Mouse (Mus musculus): Measurements from ENCODE around the gene Mdm2.
"Not testable (repeated sequence)": the region's sequence is repeated elsewhere in the genome, so short reads cannot be mapped to it uniquely, and the experiment has no call there.

Mdm2 gene

DNA sequence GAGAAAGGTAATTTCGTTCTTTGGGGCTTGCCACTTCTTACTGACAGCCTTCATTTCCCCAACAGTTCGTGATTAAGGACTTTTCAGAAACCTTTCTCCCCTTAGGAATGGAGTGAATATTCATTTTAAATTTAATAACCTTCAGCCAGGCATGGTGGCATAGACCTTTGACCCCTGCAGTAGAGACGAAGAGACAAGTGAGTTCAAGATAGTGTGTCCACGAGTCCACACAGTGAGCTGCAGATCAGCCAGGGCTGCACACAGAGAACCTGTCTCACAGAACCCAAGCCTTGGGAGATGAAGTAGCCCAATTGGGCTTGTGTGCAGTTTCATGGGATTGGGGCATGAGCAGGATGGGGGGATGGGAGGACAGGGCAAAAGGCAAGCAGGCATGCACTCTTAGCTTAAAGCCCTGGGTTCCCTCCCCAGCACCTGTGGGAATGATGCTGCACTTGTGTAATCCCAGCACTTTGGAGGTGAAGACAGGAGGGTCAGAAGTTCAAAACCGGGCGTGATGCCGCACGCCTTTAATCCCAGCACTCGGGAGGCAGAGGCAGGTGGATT is 1.7 kb upstream of the Mdm2 start:
- DNase-seq = peak in 1 of 2 experiments; percentile 46

GRCm38 (mm10) chr10:117711408-117711807 is 850 bp upstream of the Mdm2 start:
- peak; percentile 68 to 85 for DNase-seq

DNA sequence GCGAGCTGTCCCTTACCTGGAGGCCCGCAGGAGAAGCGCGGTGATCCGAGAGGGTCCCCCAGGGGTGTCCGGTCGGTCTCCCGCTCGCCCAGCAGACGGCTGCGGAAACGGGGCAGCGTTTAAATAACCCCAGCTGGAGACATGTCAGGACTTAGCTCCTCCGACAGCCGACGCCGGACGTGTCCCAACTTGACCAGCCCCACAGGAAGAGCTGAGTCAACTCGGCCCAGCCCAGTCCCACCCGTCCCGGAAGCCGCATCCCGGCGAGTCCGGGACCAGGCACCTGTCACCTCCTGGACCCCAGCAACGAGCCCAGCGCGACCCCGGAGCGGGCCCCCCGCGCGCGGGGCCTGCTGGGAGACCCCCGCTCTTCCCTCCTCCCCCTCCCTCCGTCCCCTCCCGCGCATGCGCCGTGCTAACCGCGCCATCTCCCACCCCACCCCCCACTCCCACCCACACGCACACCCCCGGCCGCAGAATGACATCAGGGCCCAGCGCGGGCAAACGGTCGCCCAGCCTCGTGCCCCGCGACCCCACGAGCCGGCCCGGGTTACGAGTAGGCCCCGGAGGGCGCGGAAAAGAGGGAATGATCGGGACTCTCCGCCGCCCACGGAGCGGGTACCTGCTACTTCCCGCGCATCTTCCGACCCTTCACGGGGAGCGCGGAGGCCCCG is 491 bp downstream of the Mdm2 start:
- peak; percentile 78 to 93 for DNase-seq

- DNase-seq = no peak
These were observed 1.2 kb downstream of the Mdm2 start for GRCm38 (mm10) chr10:117709326-117709830.

GRCm38 (mm10) chr10:117708856-117709255 is 1.7 kb downstream of the Mdm2 start:
- DNase-seq = no peak

DNA sequence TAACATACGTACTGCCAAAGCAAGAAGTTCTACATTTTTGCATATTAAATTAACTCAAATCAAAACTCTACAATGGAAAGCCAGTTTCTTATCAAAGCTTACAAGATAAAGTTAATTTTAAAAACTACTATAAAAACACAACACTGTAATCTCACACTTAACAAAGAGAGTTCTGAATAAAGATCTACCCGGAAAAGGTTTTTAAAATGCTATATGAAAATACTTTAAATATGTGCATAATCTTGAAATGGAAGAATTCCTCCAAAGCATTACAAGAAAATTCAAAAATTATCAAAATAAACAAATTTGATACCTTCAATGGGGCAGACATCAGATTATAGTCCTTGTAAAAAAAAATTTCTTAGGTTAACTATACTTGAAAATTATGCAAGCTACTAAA is 2.2 kb downstream of the Mdm2 start:
- DNase-seq = no peak

DNA sequence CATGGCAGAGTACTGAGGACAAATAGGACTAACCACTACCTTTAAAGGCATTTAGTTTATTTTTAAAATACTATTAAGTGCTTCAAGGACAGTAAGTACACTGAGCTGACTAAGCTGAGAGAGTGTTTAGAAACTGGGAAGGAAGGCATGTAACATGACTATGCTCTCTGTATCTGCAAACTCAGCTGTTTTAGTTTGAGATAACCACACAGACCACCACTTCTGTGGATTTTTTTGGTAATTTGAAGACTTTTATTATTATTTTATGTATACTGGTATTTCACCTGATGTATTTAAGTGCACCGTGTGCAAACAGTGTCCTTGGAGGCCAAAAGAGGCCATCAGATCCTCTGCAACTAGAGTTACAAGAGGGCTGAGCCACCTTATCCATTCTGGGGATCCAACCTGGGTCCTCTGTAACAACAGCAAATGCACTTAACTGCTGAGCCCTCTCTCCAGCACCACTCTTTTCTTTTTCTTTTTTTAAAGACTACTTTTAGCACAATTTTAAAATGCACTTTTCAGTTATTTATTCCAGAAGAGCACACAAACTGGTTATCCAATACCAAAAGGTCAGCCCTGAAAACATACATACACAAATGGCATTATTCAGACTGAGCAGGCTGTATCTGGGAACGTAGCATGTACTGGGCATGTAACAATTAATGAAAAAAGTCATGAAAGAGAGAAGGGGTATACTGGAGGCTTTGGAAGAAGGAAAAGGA is 3.3 kb downstream of the Mdm2 start:
- no peak for DNase-seq

DNA sequence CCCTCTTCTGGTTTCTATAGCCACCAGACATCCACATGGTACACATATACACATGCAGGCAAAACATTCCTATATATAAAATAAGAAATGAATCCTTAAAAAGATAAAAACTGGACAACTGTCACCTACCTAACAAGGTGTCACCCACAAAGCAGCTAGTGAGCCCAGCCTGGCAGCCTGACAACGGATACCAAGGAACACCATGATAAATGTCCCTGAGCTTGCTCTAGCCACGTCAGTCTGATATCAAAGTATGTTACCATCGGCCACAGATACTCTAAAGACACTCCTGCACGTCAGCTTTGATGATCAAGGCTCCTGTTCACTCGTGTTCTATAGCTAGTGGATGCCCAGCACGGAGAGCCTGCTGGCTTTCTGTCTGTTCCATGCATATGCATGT is 4.1 kb downstream of the Mdm2 start:
- DNase-seq = no peak

DNA sequence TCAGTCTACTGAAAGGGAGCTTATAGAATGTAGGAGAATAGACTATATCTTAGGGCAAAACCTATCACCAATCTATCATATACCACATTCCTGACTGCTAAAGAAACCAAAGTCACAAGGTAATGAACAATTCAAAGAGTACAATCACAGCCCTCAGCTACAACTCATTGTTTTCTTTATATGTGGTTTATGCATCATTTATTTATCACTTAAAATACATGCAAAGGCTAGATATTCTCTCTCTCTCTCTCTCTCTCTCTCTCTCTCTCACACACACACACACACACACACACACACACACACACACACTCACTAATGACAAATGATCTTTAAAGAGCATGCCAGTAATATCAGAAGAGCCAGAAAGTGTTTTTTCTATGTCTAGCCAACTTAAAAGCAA is 4.8 kb downstream of the Mdm2 start:
- DNase-seq = no peak

DNA sequence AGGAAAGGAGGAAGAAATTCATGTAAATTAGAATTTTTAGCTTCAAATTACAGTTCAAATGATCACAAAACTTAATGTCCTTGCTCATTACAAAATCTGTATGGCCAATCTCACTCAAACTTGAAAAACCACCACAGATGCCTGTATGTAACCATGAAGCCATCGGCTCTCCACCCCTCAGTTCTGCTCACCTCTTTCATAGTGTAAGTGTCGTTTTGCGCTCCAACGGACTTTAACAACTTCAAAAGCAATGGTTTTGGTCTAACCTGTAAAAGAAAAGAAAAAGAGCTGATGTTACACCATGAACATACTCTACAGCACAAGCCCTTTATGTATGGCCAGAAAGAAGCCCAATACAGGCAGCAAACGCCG is 5.6 kb downstream of the Mdm2 start:
- no peak for DNase-seq

- not testable (repeated sequence) for DNase-seq
These were observed 6.1 kb downstream of the Mdm2 start for GRCm38 (mm10) chr10:117704314-117704963.

DNA sequence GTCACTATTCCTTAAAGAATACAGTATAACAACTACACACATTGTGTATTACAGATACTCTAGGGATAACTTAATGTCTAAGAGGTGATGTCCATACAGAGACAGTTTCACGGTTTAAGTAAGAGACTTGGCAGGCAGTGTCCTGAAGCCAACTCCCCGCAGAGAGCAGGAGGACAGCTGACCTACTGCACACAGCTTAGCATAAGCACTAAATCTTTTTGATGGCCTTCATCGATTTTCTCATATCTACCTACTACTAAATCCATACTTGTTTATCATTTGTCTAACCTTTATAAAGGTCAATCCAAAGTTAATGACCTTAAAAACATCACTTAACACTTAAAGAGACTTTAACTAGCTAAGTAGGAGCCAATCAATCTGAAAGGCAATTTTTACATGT is 7.1 kb downstream of the Mdm2 start:
- DNase-seq = no peak

- DNase-seq = no peak
These were observed 8.3 kb downstream of the Mdm2 start for GRCm38 (mm10) chr10:117702024-117702833.

GRCm38 (mm10) chr10:117701034-117701829 is 9.3 kb downstream of the Mdm2 start:
- DNase-seq = no peak

DNA sequence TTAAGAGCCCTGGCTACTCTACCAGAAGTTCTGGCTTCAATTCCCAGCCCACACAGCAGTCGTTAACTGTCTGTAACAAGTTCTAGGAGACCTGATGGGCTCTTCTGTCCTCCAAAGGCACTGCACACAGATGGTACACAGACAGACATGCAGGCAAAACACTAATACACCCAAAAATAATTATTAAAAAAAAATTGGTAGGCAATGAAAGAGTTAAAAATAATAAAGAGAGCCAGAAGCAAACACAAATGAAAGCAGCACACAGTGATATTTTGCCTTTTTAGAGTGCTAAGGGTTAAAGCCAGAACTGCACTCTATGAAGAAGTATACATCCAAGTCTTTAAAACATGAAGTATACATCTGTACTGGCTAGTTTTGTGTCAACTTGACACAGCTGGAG is 10.1 kb downstream of the Mdm2 start:
- no peak for DNase-seq

GRCm38 (mm10) chr10:117699914-117700313 is 10.6 kb downstream of the Mdm2 start:
- no peak for DNase-seq

DNA sequence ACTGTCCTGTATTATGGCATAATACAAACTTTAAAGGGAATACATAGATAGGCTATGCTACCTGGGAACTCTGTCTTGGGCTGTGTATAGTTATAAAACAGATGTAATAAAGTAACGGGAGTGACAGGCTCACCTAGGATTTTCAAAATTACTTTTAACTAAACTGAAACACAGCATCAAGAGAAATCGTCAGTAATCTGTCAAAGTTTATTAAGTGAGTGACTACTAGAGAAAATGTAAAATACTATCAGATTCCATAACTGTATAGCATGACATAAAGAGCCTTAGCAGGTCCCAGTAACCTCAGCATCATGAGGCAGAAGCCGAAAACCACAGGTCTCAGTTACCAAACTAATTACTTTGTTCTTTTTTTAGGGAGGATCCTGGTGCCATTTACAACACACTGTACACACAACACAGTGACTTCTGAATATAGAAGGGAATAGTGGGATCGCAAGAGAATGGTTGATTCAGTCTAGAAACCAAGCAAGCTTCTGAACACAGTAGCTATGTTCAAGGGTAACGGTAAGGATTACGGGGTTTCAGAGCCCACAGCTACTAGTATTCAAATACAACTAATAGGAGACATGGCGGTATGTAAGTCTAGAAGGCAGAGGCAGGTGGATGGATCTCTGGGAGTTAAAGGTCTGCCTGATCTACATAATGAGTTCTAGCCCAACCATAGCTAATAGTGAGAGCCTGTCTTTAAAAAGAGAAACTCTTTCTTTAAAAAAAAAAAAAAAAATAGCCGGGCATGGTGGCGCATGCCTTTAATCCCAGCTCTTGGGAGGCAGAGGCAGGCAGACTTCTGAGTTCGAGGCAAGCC is 12.0 kb downstream of the Mdm2 start:
- DNase-seq = no peak

- no peak for DNase-seq
These were observed 12.9 kb downstream of the Mdm2 start for GRCm38 (mm10) chr10:117697561-117698115.

DNA sequence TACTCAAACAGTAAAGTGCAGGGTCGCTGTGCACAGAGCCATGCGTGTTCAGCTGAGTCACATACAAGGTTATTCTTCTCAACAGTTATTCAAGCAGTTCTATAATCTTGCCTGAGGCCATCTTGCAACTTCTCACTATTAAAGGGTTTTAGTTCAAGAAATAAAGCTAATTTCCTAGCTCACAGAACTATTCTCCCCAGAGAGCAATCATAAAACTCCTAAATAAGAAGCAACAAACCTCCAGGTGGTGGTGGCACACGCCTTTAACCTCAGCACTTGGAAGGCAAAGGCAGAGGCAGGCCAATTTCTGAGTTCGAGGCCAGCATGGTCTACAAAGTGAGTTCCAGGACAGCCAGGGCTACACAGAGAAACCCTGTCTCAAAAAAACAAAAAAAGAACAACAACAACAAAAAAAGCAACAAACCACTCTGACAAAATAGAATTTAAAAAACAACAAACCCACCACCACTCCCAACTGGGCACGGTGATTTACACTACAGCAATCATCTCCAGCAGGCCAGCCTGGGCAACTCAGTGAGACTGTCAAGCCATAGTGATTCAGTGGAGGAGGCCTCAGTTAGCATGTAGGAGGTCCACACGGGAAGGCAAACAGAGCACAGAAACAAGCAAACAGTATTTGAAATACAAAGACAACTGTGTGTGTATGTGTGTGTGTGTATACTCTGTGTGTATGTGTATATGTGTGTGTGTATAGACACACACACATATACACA is 13.6 kb downstream of the Mdm2 start:
- no peak for DNase-seq

Measured in kidney, postnatal 25 days (tissue).